Mouse (Mus musculus): Measurements from ENCODE around the gene Slc38a11. TPM values are rescaled to one million over a fixed set of nuclear protein-coding genes. Genes with fewer than 3 reads are reported as not detected.

The Slc38a11 gene
- polyA plus RNA-seq, 2 experiments, result 0.11 to 0.43 TPM

DNA sequence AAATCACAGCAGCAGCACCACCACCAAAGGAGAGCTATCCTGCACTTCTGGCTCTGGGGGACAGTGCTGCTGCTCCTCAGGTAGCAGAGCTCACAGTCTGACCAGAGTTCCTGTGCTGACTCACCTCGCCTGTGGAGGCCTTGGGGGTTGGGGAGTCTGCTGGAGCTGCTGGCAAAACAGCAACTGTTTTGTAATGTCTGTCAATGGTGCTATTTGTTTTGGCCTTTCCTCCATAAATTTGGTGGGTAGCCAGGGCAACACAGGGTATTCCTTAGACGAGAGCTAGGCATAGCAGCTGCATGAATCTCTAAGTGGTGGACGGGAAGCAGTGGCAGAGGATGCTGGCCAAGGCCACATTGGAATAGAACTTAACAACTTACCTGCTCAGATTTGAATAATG is 78.5 kb downstream of the Slc38a11 start:
- Histone ChIP-seq H3K9ac (ENCODE audit: low read depth, low read length, severe bottlenecking) (no peak overlapping the region), H3K27me3 (ENCODE audit: control insufficient read depth, insufficient read depth, low read length) (no peaks in the 10 kb centered on the region), H3K4me3 (replicated peaks; ENCODE audit: low read length) (no peak overlapping the region), H3K4me1 (ENCODE audit: control insufficient read depth, insufficient read depth, low read length) (no peaks in the 10 kb centered on the region), H3K4me2 (replicated peaks; ENCODE audit: low read depth, low read length, severe bottlenecking) (no peak overlapping the region), H3K27ac (replicated peaks; ENCODE audit: low read depth, low read length) (peak overlapping the region; percentile 38; the same call in 1 of the 2 replicates), H3K36me3 (ENCODE audit: control insufficient read depth, insufficient read depth, low read length) (no peaks in the 10 kb centered on the region), H3K9me3 (ENCODE audit: control insufficient read depth, low read length) (no peaks in the 10 kb centered on the region)
- WGBS, result 49% methylated on average over 3 of the region's 3 CpGs
- no peak for TF ChIP-seq POLR2A (IDR thresholded peaks at IDR 0.05; ENCODE audit: borderline replicate concordance, extremely low read depth, insufficient read depth, insufficient read length)
- ATAC-seq (ENCODE audit: low FRiP score, low read depth) (no peak), DNase-seq (ENCODE audit: low spot score) (no peak)

DNA sequence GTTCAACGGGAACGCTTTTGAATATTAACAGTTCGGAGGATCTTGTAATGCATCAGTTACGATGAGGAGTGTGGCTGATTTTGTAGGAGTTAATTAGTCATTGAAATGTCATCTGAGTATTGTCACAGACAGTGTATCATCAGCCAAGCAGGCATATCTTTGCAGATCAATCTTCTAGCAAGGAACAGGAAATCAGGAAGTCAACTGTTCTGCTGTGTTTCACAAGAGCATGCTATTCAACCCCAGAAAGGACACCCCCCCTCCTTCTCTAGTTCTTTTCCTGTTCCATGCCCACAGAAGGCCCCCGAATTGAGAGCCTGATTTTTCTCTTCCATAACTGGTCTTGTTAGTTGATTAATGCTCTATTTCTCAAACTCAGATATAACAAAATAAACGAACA is 80.9 kb downstream of the Slc38a11 start:
- H3K9ac ChIP-seq (ENCODE audit: low read depth, low read length, severe bottlenecking), result no peak overlapping the region
- WGBS, result 92% methylated on average over 6 of the region's 6 CpGs
- no peaks in the 10 kb centered on the region for H3K27me3 ChIP-seq (ENCODE audit: control insufficient read depth, insufficient read depth, low read length)
- no peaks in the 10 kb centered on the region for H3K36me3 ChIP-seq (ENCODE audit: control insufficient read depth, insufficient read depth, low read length)
- no peak overlapping the region for H3K27ac ChIP-seq (replicated peaks; ENCODE audit: low read depth, low read length)
- DNase-seq (ENCODE audit: low spot score) (no peak), ATAC-seq (ENCODE audit: low FRiP score, low read depth) (no peak)
- no peaks in the 10 kb centered on the region for H3K9me3 ChIP-seq (ENCODE audit: control insufficient read depth, low read length)
- H3K4me1 ChIP-seq (ENCODE audit: control insufficient read depth, insufficient read depth, low read length), result no peaks in the 10 kb centered on the region
- H3K4me3 ChIP-seq (replicated peaks; ENCODE audit: low read length), result no peak overlapping the region
- no peak for TF ChIP-seq POLR2A (IDR thresholded peaks at IDR 0.05; ENCODE audit: borderline replicate concordance, extremely low read depth, insufficient read depth, insufficient read length)
- H3K4me2 ChIP-seq (replicated peaks; ENCODE audit: low read depth, low read length, severe bottlenecking), result no peak overlapping the region

DNA sequence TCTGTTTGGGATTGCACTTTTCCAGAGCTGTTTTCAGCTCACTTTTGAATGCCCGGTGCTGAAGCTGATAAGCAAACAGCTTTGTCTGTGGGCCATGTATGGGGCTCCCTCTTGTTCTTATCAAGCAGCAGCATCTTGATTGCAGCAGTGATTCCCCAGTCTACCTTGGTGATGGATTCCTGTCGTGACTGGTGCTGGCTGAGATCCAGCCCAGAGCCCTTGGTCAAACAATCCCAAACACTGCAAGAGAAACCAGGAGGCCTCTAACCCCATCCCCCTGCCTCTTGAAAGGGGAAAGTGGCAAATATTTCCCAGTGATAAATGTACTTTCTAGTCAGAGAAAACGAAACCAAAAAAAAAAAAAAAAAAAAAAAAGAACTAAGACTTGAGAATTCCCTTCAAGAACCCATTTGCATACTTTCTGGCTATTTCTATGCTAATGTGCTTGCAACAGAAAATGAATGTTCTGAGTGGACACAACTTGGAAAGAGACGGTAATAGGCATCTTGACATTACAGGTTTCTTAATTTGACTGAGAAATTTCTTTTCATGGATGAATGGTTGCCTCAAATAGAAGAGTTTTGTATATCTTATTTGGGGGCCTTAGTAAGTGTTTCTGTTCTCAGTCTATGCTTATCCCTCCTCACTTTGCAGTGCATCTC is 84.7 kb downstream of the Slc38a11 start:
- H3K36me3 ChIP-seq (ENCODE audit: control insufficient read depth, insufficient read depth, low read length), result no peaks in the 10 kb centered on the region
- 0 out of 2 replicates have a peak, but pooled peaks cover 4% of the 10 kb centered on the region for H3K27me3 ChIP-seq (ENCODE audit: control insufficient read depth, insufficient read depth, low read length)
- no peak for DNase-seq (ENCODE audit: low spot score)
- WGBS, result 22% methylated on average over 4 of the region's 4 CpGs
- no peaks in the 10 kb centered on the region for H3K9me3 ChIP-seq (ENCODE audit: control insufficient read depth, low read length)
- H3K4me3 ChIP-seq (replicated peaks; ENCODE audit: low read length), result no peak overlapping the region
- ATAC-seq (ENCODE audit: low FRiP score, low read depth), result no peak
- no peak overlapping the region for H3K9ac ChIP-seq (ENCODE audit: low read depth, low read length, severe bottlenecking)
- TF ChIP-seq POLR2A (IDR thresholded peaks at IDR 0.05; ENCODE audit: borderline replicate concordance, extremely low read depth, insufficient read depth, insufficient read length), result no peak
- no peak overlapping the region for H3K27ac ChIP-seq (replicated peaks; ENCODE audit: low read depth, low read length)
- H3K4me2 ChIP-seq (replicated peaks; ENCODE audit: low read depth, low read length, severe bottlenecking), result no peak overlapping the region
- H3K4me1 ChIP-seq (ENCODE audit: control insufficient read depth, insufficient read depth, low read length), result no peaks in the 10 kb centered on the region

DNA sequence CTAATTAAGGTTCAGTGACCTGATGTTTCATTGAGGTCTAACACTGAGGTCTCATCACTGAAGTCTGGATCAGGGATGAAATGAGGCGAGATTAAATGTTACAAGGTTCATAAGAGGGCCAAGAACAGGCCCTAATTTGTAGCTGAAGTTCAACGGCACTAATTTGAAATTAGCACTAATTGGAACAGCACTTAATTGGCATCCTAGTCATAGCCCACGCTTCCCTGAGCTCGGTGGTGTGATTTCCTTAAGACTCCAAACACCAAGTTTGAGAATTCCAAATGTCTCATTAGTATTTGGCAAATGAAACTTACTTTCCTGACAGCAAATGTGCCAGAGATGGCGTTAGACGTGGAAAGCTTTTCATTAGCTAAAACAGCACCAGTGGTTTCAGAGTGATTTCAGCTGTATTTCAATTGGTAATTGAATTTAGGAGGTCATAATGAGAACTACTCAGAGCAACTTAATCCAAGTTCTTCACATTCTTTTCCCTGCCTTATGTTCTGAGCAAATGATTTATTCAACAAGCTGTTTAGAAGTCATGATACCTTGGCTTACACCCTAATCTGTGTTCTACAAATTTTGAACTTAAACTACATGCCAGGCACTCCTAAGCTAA is 88.3 kb downstream of the Slc38a11 start:
- Histone ChIP-seq H3K9me3 (ENCODE audit: control insufficient read depth, low read length) (no peaks in the 10 kb centered on the region), H3K36me3 (ENCODE audit: control insufficient read depth, insufficient read depth, low read length) (no peaks in the 10 kb centered on the region), H3K27ac (replicated peaks; ENCODE audit: low read depth, low read length) (no peak overlapping the region), H3K4me1 (ENCODE audit: control insufficient read depth, insufficient read depth, low read length) (no peaks in the 10 kb centered on the region), H3K9ac (ENCODE audit: low read depth, low read length, severe bottlenecking) (no peak overlapping the region), H3K4me3 (replicated peaks; ENCODE audit: low read length) (no peak overlapping the region), H3K4me2 (replicated peaks; ENCODE audit: low read depth, low read length, severe bottlenecking) (no peak overlapping the region), H3K27me3 (ENCODE audit: control insufficient read depth, insufficient read depth, low read length) (0 out of 2 replicates have a peak, but pooled peaks cover 4% of the 10 kb centered on the region)
- TF ChIP-seq POLR2A (IDR thresholded peaks at IDR 0.05; ENCODE audit: borderline replicate concordance, extremely low read depth, insufficient read depth, insufficient read length), result no peak
- DNase-seq (ENCODE audit: low spot score) (no peak), ATAC-seq (ENCODE audit: low FRiP score, low read depth) (no peak)
- WGBS, result 42% methylated on average over 6 of the region's 6 CpGs

DNA sequence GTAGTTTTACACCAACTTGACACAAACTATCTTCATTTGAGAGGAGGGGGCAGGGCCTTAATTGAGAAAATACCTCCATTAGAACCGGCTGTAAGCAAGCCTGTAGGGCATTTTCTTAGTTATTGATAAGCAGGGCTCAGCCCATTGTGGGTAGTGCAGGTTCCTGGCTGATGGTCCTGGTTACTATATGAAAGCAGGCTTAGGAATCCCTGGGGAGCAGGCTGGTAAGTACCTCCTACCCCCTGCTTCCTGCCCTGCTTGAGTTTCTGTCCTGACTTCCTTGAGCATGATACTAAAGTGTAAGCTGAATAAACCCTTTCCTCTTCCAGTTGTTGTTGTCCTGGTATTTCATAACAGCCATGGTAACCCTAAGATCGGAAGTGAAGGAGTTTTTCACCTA is 89.9 kb downstream of the Slc38a11 start:
- no peak for ATAC-seq (ENCODE audit: low FRiP score, low read depth)
- no peak for TF ChIP-seq POLR2A (IDR thresholded peaks at IDR 0.05; ENCODE audit: borderline replicate concordance, extremely low read depth, insufficient read depth, insufficient read length)
- 49% methylated on average over 2 of the region's 2 CpGs for WGBS
- Histone ChIP-seq H3K27ac (replicated peaks; ENCODE audit: low read depth, low read length) (no peak overlapping the region), H3K9me3 (ENCODE audit: control insufficient read depth, low read length) (no peaks in the 10 kb centered on the region), H3K4me3 (replicated peaks; ENCODE audit: low read length) (no peak overlapping the region), H3K36me3 (ENCODE audit: control insufficient read depth, insufficient read depth, low read length) (no peaks in the 10 kb centered on the region), H3K4me1 (ENCODE audit: control insufficient read depth, insufficient read depth, low read length) (no peaks in the 10 kb centered on the region), H3K4me2 (replicated peaks; ENCODE audit: low read depth, low read length, severe bottlenecking) (no peak overlapping the region), H3K27me3 (ENCODE audit: control insufficient read depth, insufficient read depth, low read length) (0 out of 2 replicates have a peak, but pooled peaks cover 4% of the 10 kb centered on the region), H3K9ac (ENCODE audit: low read depth, low read length, severe bottlenecking) (no peak overlapping the region)
- DNase-seq (ENCODE audit: low spot score), result no peak
